In genomic region chr2:91949411-91950274, GRCm38 (mm10) we compare ENCODE assay signal across 8 mouse cellular contexts. TPM values are rescaled to one million over a fixed set of nuclear protein-coding genes. Genes with fewer than 3 reads are reported as not detected.
A peak's percentile ranks its signal among the peaks of the same experiment; 100 is the strongest.
DNase-seq lines count a peak whose midpoint lies in the region; ATAC-seq lines count a peak whose summit lies in the region.

No protein-coding gene starts in this region.

- DNase-seq in thymus, postnatal 10 days (ENCODE audit: low spot score in 2 of 2), result peak; percentile 39
- DNase-seq in thymus, postnatal 0 days (ENCODE audit: low spot score), result no peak
- peak; percentile 54 for DNase-seq in embryonic facial prominence, embryonic 14.5 days (ENCODE audit: low spot score)
- DNase-seq in kidney, postnatal 10 days, result peak; percentile 87
- DNase-seq in layer of hippocampus, postnatal 36 days, result no peak
- no peak for DNase-seq in frontal cortex, postnatal 25 days (ENCODE audit: low spot score in 2 of 2)

- ATAC-seq in embryonic facial prominence, embryonic 14.5 days (ENCODE audit: low read depth), result peak; percentile 5
- ATAC-seq in heart, embryonic 16.5 days (replicated peaks; ENCODE audit: extremely low read depth, insufficient read depth, low FRiP score), result peak; percentile 67

- peak overlapping the region; percentile 51 for H3K9ac ChIP-seq in embryonic facial prominence, embryonic 14.5 days (ENCODE audit: low read depth, low read length)
- H3K9ac ChIP-seq in heart, embryonic 16.5 days (ENCODE audit: low read length), result peak overlapping the region; percentile 84

- WGBS in embryonic facial prominence, embryonic 14.5 days, result 54% methylated on average over 14 of the region's 17 CpGs
- 40% methylated on average over 17 of the region's 17 CpGs for WGBS in heart, embryonic 16.5 days

- peaks cover 1% of the 10 kb centered on the region; the same call in 1 of the 2 replicates for H3K36me3 ChIP-seq in embryonic facial prominence, embryonic 14.5 days (ENCODE audit: control insufficient read depth, insufficient read depth, low read length)
- H3K36me3 ChIP-seq in heart, embryonic 16.5 days (ENCODE audit: control insufficient read depth, insufficient read depth), result peaks cover 4% of the 10 kb centered on the region
- H3K36me3 ChIP-seq in megakaryocyte, embryonic 14.5 days (replicated peaks; ENCODE audit: low read length), result peaks cover 58% of the 10 kb centered on the region

- peak overlapping the region; percentile 43 for H3K4me2 ChIP-seq in embryonic facial prominence, embryonic 14.5 days (ENCODE audit: low read depth, low read length)
- H3K4me2 ChIP-seq in heart, embryonic 16.5 days (ENCODE audit: low read depth, low read length), result peak overlapping the region; percentile 81

- H3K27me3 ChIP-seq in embryonic facial prominence, embryonic 14.5 days (replicated peaks; ENCODE audit: control insufficient read depth, insufficient read depth, low read length), result no peaks in the 10 kb centered on the region
- no peaks in the 10 kb centered on the region for H3K27me3 ChIP-seq in heart, embryonic 16.5 days (ENCODE audit: control insufficient read depth, insufficient read depth, low read length)
- no peaks in the 10 kb centered on the region for H3K27me3 ChIP-seq in megakaryocyte, embryonic 14.5 days (replicated peaks)

- peaks cover 36% of the 10 kb centered on the region for H3K4me1 ChIP-seq in embryonic facial prominence, embryonic 14.5 days (ENCODE audit: control insufficient read depth, insufficient read depth, low read length)
- H3K4me1 ChIP-seq in heart, embryonic 16.5 days (ENCODE audit: control insufficient read depth, insufficient read depth, low read length), result peaks cover 70% of the 10 kb centered on the region
- peaks cover 100% of the 10 kb centered on the region for H3K4me1 ChIP-seq in megakaryocyte, embryonic 14.5 days

- peak overlapping the region; percentile 63 for H3K27ac ChIP-seq in embryonic facial prominence, embryonic 14.5 days (replicated peaks; ENCODE audit: low read depth, low read length)
- H3K27ac ChIP-seq in heart, embryonic 16.5 days (ENCODE audit: low read length), result peak overlapping the region; percentile 99

- no peaks in the 10 kb centered on the region for H3K9me3 ChIP-seq in embryonic facial prominence, embryonic 14.5 days (ENCODE audit: control insufficient read depth, low read length)
- no peaks in the 10 kb centered on the region for H3K9me3 ChIP-seq in heart, embryonic 16.5 days (replicated peaks; ENCODE audit: control insufficient read depth, low read length)
- H3K9me3 ChIP-seq in megakaryocyte, embryonic 14.5 days, result no peaks in the 10 kb centered on the region

- H3K4me3 ChIP-seq in embryonic facial prominence, embryonic 14.5 days (ENCODE audit: low read depth, low read length), result peak overlapping the region; percentile 10; the same call in 1 of the 2 replicates
- H3K4me3 ChIP-seq in heart, embryonic 16.5 days (ENCODE audit: low read length), result peak overlapping the region; percentile 56
- peak overlapping the region; percentile 93 for H3K4me3 ChIP-seq in megakaryocyte, embryonic 14.5 days (replicated peaks)

RNA-seq across cellular contexts. Expression of gene Gm9821, which starts 4.1 kb away (rescaled TPM):
- 2.5 and 3.4 TPM in 2 replicates for polyA plus RNA-seq in thymus, postnatal 0 days (2015; fragmentation: Nextera tagmentation; extraction: Ambion mirVana)
- 0.70 and 0.76 TPM in 2 replicates for polyA plus RNA-seq in embryonic facial prominence, embryonic 14.5 days (2014; fragmentation: Nextera tagmentation; extraction: Ambion mirVana)
- polyA plus RNA-seq in heart, embryonic 16.5 days (2015; fragmentation: Nextera tagmentation; extraction: Ambion mirVana), result 2.1 and 2.7 TPM in 2 replicates
- not detected in 2 replicates for polyA plus RNA-seq in megakaryocyte, embryonic 14.5 days (2012; ENCODE audit: insufficient read depth, low replicate concordance)
- total RNA-seq in layer of hippocampus, postnatal 36 days (2021), result not detected

RNA-seq across cellular contexts. Expression of gene Mdk, which starts 17.5 kb away (rescaled TPM):
- 118 and 153 TPM in 2 replicates for polyA plus RNA-seq in thymus, postnatal 0 days (2015; fragmentation: Nextera tagmentation; extraction: Ambion mirVana)
- 700 and 828 TPM in 2 replicates for polyA plus RNA-seq in embryonic facial prominence, embryonic 14.5 days (2014; fragmentation: Nextera tagmentation; extraction: Ambion mirVana)
- 211 and 253 TPM in 2 replicates for polyA plus RNA-seq in heart, embryonic 16.5 days (2015; fragmentation: Nextera tagmentation; extraction: Ambion mirVana)
- polyA plus RNA-seq in megakaryocyte, embryonic 14.5 days (2012; ENCODE audit: insufficient read depth, low replicate concordance), result 45.5 and 59.2 TPM in 2 replicates
- total RNA-seq in layer of hippocampus, postnatal 36 days (2021), result 10 to 100 TPM; 25.4 to 29.4 TPM

RNA-seq across cellular contexts. Expression of gene Chrm4, which starts 22.6 kb away (rescaled TPM):
- polyA plus RNA-seq in thymus, postnatal 0 days (2015; fragmentation: Nextera tagmentation; extraction: Ambion mirVana), result 0.09 and 0.12 TPM in 2 replicates
- 0.31 and 0.47 TPM in 2 replicates for polyA plus RNA-seq in embryonic facial prominence, embryonic 14.5 days (2014; fragmentation: Nextera tagmentation; extraction: Ambion mirVana)
- not detected in 2 replicates for polyA plus RNA-seq in heart, embryonic 16.5 days (2015; fragmentation: Nextera tagmentation; extraction: Ambion mirVana)
- polyA plus RNA-seq in megakaryocyte, embryonic 14.5 days (2012; ENCODE audit: insufficient read depth, low replicate concordance), result 0.92 and 2.8 TPM in 2 replicates
- 10 to 100 TPM; 25.7 to 28.6 TPM for total RNA-seq in layer of hippocampus, postnatal 36 days (2021)

RNA-seq across cellular contexts. Expression of gene Dgkz, which starts 26.0 kb away (rescaled TPM):
- polyA plus RNA-seq in thymus, postnatal 0 days (2015; fragmentation: Nextera tagmentation; extraction: Ambion mirVana), result 70.9 and 81.0 TPM in 2 replicates
- polyA plus RNA-seq in embryonic facial prominence, embryonic 14.5 days (2014; fragmentation: Nextera tagmentation; extraction: Ambion mirVana), result 44.9 and 47.4 TPM in 2 replicates
- polyA plus RNA-seq in heart, embryonic 16.5 days (2015; fragmentation: Nextera tagmentation; extraction: Ambion mirVana), result 43.1 and 46.8 TPM in 2 replicates
- 303 and 682 TPM in 2 replicates for polyA plus RNA-seq in megakaryocyte, embryonic 14.5 days (2012; ENCODE audit: insufficient read depth, low replicate concordance)
- 100 to 1,000 TPM; 500 to 531 TPM for total RNA-seq in layer of hippocampus, postnatal 36 days (2021)

Comparison
In these comparisons a context has a peak if more than half of its experiments do, and no peak if none do; other contexts are left out.
1. DNase-seq: peak in thymus, postnatal 10 days (2 of 2), embryonic facial prominence, embryonic 14.5 days (single experiment) and kidney, postnatal 10 days (single experiment); none in thymus, postnatal 0 days (single experiment), layer of hippocampus, postnatal 36 days (0 of 2) and frontal cortex, postnatal 25 days (0 of 2).
2. H3K4me3 ChIP-seq: peak in every context shown above with its lines; median percentile 93 in megakaryocyte, embryonic 14.5 days; 56 in heart, embryonic 16.5 days; 10 in embryonic facial prominence, embryonic 14.5 days.